Mouse (Mus musculus) hindbrain, embryonic 13.5 days (tissue): ENCODE data around the gene Cd40. TPM values are rescaled to one million over a fixed set of nuclear protein-coding genes. Genes with fewer than 3 reads are reported as not detected.

Source experiments
- ATAC-seq: fragments of 200-750 bp; cut with Nextera tagmentation; 2 replicates; pipeline ENCODE4 v1.8.0; 2017; ENCODE audit warnings: moderate TSS enrichment; ENCODE audit not compliant: low FRiP score
- H3K27ac ChIP-seq: fragments of 300-500 bp; sonication (generic); 2 replicates; pipeline ENCODE4 v1.5.1; 2015; ENCODE audit warnings: inconsistent platforms, mild to moderate bottlenecking, moderate library complexity
- H3K27me3 ChIP-seq: fragments of 300-500 bp; sonication (generic); 2 replicates; pipeline ENCODE4 v1.6.1; 2015; ENCODE audit warnings: mild to moderate bottlenecking, inconsistent platforms
- H3K36me3 ChIP-seq: fragments of 300-500 bp; sonication (generic); 2 replicates; pipeline ENCODE4 v1.6.1; 2015; ENCODE audit warnings: mild to moderate bottlenecking, inconsistent platforms
- H3K4me1 ChIP-seq: fragments of 300-500 bp; sonication (generic); replicated peaks from 2 replicates; pipeline ENCODE4 v1.6.1; 2015; ENCODE audit warnings: inconsistent platforms
- H3K4me2 ChIP-seq: fragments of 300-500 bp; sonication (generic); 2 replicates; pipeline ENCODE4 v1.6.1; 2015; ENCODE audit warnings: inconsistent platforms, mild to moderate bottlenecking, moderate library complexity
- H3K4me3 ChIP-seq: fragments of 300-500 bp; sonication (generic); 2 replicates; pipeline ENCODE4 v1.5.1; 2015; ENCODE audit warnings: mild to moderate bottlenecking, inconsistent platforms
- H3K9ac ChIP-seq: fragments of 300-500 bp; sonication (generic); 2 replicates; pipeline ENCODE4 v1.6.1; 2015; ENCODE audit warnings: mild to moderate bottlenecking, inconsistent platforms
- H3K9me3 ChIP-seq: fragments of 300-500 bp; sonication (generic); 2 replicates; pipeline ENCODE4 v1.6.1; 2016; ENCODE audit warnings: inconsistent platforms
- WGBS: fragments of 180-500 bp; shearing (Covaris S2); methylation state at CpG from one replicate; pipeline ENCODE4 v1.1.7; 2015; 5-methylcytosine and 5-hydroxymethylcytosine counted together
- polyA plus RNA-seq: library from polyadenylated mRNA; unstranded; fragments of >200 nt; fragmentation: Nextera tagmentation; extraction: Ambion mirVana; gene quantifications from 2 replicates; pipeline ENCODE4 v1.2.1, GENCODE M21; 2015

Gene Cd40
- polyA plus RNA-seq, 1 experiment from 2014 or later = 8.6 TPM

GRCm38 (mm10) chr2:165086634-165087033 lies 31.2 kb downstream of the Cd40 start:
- WGBS = 68% methylated on average over 4 of the region's 4 CpGs
- Histone ChIP-seq H3K9ac (no peak overlapping the region), H3K4me2 (no peak overlapping the region), H3K36me3 (no peaks in the 10 kb centered on the region), H3K27ac (0 out of 2 replicates have a peak overlapping the region, but pooled peaks have one; percentile 19), H3K27me3 (peaks cover 17% of the 10 kb centered on the region; the same call in 1 of the 2 replicates), H3K4me3 (no peak overlapping the region), H3K4me1 (peaks cover 22% of the 10 kb centered on the region), H3K9me3 (no peaks in the 10 kb centered on the region)
- no peak for ATAC-seq

- ATAC-seq = no peak
- no peaks in the 10 kb centered on the region for H3K36me3 ChIP-seq
- H3K9me3 ChIP-seq = no peaks in the 10 kb centered on the region
- H3K27ac ChIP-seq = no peak overlapping the region
- peaks cover 13% of the 10 kb centered on the region; the same call in 1 of the 2 replicates for H3K27me3 ChIP-seq
- no peak overlapping the region for H3K4me2 ChIP-seq
- H3K9ac ChIP-seq = no peak overlapping the region
- H3K4me1 ChIP-seq = peaks cover 35% of the 10 kb centered on the region
- 44% methylated on average over 14 of the region's 14 CpGs for WGBS
- H3K4me3 ChIP-seq = no peak overlapping the region
Observed at GRCm38 (mm10) chr2:165089470-165089869, 34.0 kb downstream of the Cd40 start.

- 86% methylated on average over 2 of the region's 2 CpGs for WGBS
- no peak for ATAC-seq
- H3K27me3 ChIP-seq = peaks cover 10% of the 10 kb centered on the region; the same call in 1 of the 2 replicates
- H3K4me3 ChIP-seq = no peak within 1 kb of the TSS
- H3K4me2 ChIP-seq = no peak within 1 kb of the TSS
- H3K9ac ChIP-seq = no peak within 1 kb of the TSS
- no peaks in the 10 kb centered on the region for H3K9me3 ChIP-seq
- H3K27ac ChIP-seq = no peak within 1 kb of the TSS
- peaks cover 39% of the 10 kb centered on the region for H3K4me1 ChIP-seq
- no peaks in the 10 kb centered on the region for H3K36me3 ChIP-seq
Observed at GRCm38 (mm10) chr2:165090650-165091049, 35.2 kb downstream of the Cd40 start, which contains the start of gene 1700025C18Rik. Gene 1700025C18Rik (minus strand): TSS chr2:165090750.

- ATAC-seq = no peak
Observed at GRCm38 (mm10) chr2:165091433-165091965, 36.1 kb downstream of the Cd40 start.

GRCm38 (mm10) chr2:165092393-165092792 lies 37.0 kb downstream of the Cd40 start:
- H3K4me3 ChIP-seq = no peak overlapping the region
- H3K4me1 ChIP-seq = peaks cover 49% of the 10 kb centered on the region
- no peak for ATAC-seq
- no peak overlapping the region for H3K9ac ChIP-seq
- H3K36me3 ChIP-seq = no peaks in the 10 kb centered on the region
- 60% methylated on average over 7 of the region's 7 CpGs for WGBS
- H3K4me2 ChIP-seq = no peak overlapping the region
- H3K27ac ChIP-seq = no peak overlapping the region
- no peaks in the 10 kb centered on the region for H3K9me3 ChIP-seq
- H3K27me3 ChIP-seq = peaks cover 17% of the 10 kb centered on the region

More at GRCm38 (mm10) chr2:165091433-165091965, 36.1 kb downstream of the Cd40 start:
- 55% methylated on average over 8 of the region's 8 CpGs for WGBS
- no peaks in the 10 kb centered on the region for H3K36me3 ChIP-seq
- no peak overlapping the region for H3K9ac ChIP-seq
- no peak overlapping the region for H3K27ac ChIP-seq
- H3K4me1 ChIP-seq = peaks cover 41% of the 10 kb centered on the region
- H3K4me2 ChIP-seq = no peak overlapping the region
- H3K27me3 ChIP-seq = peaks cover 9% of the 10 kb centered on the region; the same call in 1 of the 2 replicates
- no peak overlapping the region for H3K4me3 ChIP-seq
- H3K9me3 ChIP-seq = no peaks in the 10 kb centered on the region

GRCm38 (mm10) chr2:165096367-165096766 lies 40.9 kb downstream of the Cd40 start:
- peak overlapping the region; percentile 35; the same call in 1 of the 2 replicates for H3K9ac ChIP-seq
- H3K4me2 ChIP-seq = no peak overlapping the region
- H3K27ac ChIP-seq = peak overlapping the region; percentile 19; the same call in 1 of the 2 replicates
- no peaks in the 10 kb centered on the region for H3K36me3 ChIP-seq
- WGBS = 10% methylated on average over 10 of the region's 10 CpGs
- H3K9me3 ChIP-seq = no peaks in the 10 kb centered on the region
- peaks cover 37% of the 10 kb centered on the region for H3K27me3 ChIP-seq
- peaks cover 68% of the 10 kb centered on the region for H3K4me1 ChIP-seq
- H3K4me3 ChIP-seq = no peak overlapping the region
- peak; percentile 47; the same call in 1 of the 2 replicates for ATAC-seq

GRCm38 (mm10) chr2:165098861-165099260 lies 43.4 kb downstream of the Cd40 start:
- no peaks in the 10 kb centered on the region for H3K36me3 ChIP-seq
- 83% methylated on average over 3 of the region's 3 CpGs for WGBS
- H3K9ac ChIP-seq = no peak overlapping the region
- no peak for ATAC-seq
- peaks cover 68% of the 10 kb centered on the region for H3K4me1 ChIP-seq
- H3K27me3 ChIP-seq = peaks cover 44% of the 10 kb centered on the region
- H3K4me3 ChIP-seq = no peak overlapping the region
- H3K9me3 ChIP-seq = no peaks in the 10 kb centered on the region
- H3K27ac ChIP-seq = no peak overlapping the region
- no peak overlapping the region for H3K4me2 ChIP-seq

- Histone ChIP-seq H3K9me3 (no peaks in the 10 kb centered on the region), H3K4me2 (no peak overlapping the region), H3K36me3 (no peaks in the 10 kb centered on the region), H3K27me3 (peaks cover 42% of the 10 kb centered on the region), H3K4me3 (no peak overlapping the region), H3K27ac (no peak overlapping the region), H3K9ac (0 out of 2 replicates have a peak overlapping the region, but pooled peaks have one; percentile 51), H3K4me1 (peaks cover 66% of the 10 kb centered on the region)
- ATAC-seq = no peak
- WGBS = 16% methylated on average over 6 of the region's 6 CpGs
Observed at GRCm38 (mm10) chr2:165100749-165101148, 45.3 kb downstream of the Cd40 start.

- Histone ChIP-seq H3K9ac (no peak overlapping the region), H3K4me3 (no peak overlapping the region), H3K9me3 (no peaks in the 10 kb centered on the region), H3K4me1 (peaks cover 64% of the 10 kb centered on the region), H3K4me2 (no peak overlapping the region), H3K36me3 (no peaks in the 10 kb centered on the region), H3K27ac (no peak overlapping the region), H3K27me3 (peaks cover 44% of the 10 kb centered on the region)
- WGBS = 80% methylated on average over 3 of the region's 3 CpGs
- ATAC-seq = no peak
Observed at GRCm38 (mm10) chr2:165102920-165103319, 47.5 kb downstream of the Cd40 start.

- Histone ChIP-seq H3K27me3 (peaks cover 49% of the 10 kb centered on the region), H3K9me3 (no peaks in the 10 kb centered on the region), H3K9ac (peak overlapping the region; percentile 29; the same call in 1 of the 2 replicates), H3K36me3 (no peaks in the 10 kb centered on the region), H3K27ac (peak overlapping the region; percentile 80), H3K4me3 (no peak overlapping the region), H3K4me1 (peaks cover 46% of the 10 kb centered on the region), H3K4me2 (no peak overlapping the region)
- WGBS = 57% methylated on average over 16 of the region's 16 CpGs
- peak; percentile 21; the same call in 1 of the 2 replicates for ATAC-seq
Observed at GRCm38 (mm10) chr2:165105513-165106079, 50.2 kb downstream of the Cd40 start.

GRCm38 (mm10) chr2:165106585-165106984 lies 51.2 kb downstream of the Cd40 start:
- Histone ChIP-seq H3K36me3 (no peaks in the 10 kb centered on the region), H3K9me3 (no peaks in the 10 kb centered on the region), H3K4me2 (peak overlapping the region; percentile 16; the same call in 1 of the 2 replicates), H3K27ac (no peak overlapping the region), H3K4me1 (peaks cover 39% of the 10 kb centered on the region), H3K27me3 (peaks cover 55% of the 10 kb centered on the region), H3K4me3 (no peak overlapping the region), H3K9ac (no peak overlapping the region; the same call in 1 of the 2 replicates)
- ATAC-seq = peak; percentile 44
- WGBS = 14% methylated on average over 18 of the region's 18 CpGs

GRCm38 (mm10) chr2:165112149-165112548 lies 56.7 kb downstream of the Cd40 start:
- no peak overlapping the region for H3K9ac ChIP-seq
- H3K36me3 ChIP-seq = no peaks in the 10 kb centered on the region
- no peak overlapping the region for H3K4me3 ChIP-seq
- H3K27ac ChIP-seq = no peak overlapping the region
- H3K9me3 ChIP-seq = no peaks in the 10 kb centered on the region
- peak overlapping the region; percentile 20 for H3K4me2 ChIP-seq
- 2% methylated on average over 54 of the region's 54 CpGs for WGBS
- peak; percentile 49 for ATAC-seq
- H3K4me1 ChIP-seq = peaks cover 38% of the 10 kb centered on the region
- H3K27me3 ChIP-seq = peaks cover 91% of the 10 kb centered on the region
